Comparison of ENCODE assay signal across 8 mouse cellular contexts in the genomic region with DNA sequence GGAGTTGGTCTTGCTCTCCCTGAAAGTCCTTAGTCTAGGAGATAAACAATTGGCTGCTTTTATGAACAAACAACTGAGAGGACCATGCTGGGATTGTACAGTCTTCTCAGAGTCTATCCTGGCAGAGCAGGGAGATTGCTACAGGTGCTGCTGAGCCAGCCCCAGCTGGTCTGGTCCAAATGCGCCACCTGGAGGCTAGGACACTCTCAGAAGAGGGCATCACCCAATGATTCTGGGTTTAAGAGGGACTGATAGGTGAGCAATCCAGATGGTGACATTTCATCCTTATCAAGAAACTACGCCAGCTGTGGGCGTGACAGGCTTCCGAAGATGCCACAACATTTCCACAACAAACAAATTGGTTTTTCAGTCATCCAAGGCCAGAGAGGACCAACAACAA. TPM values are rescaled to one million over a fixed set of nuclear protein-coding genes. Genes with fewer than 3 reads are reported as not detected.
A peak's percentile ranks its signal among the peaks of the same experiment; 100 is the strongest.
DNase-seq lines count a peak whose midpoint lies in the region; TF ChIP-seq lines count a peak whose summit lies in the region.

No protein-coding gene starts in this region.

- peak; percentile 5 to 31 for DNase-seq in CD8-positive naive resting alpha-beta T cell, adult 2 months (ENCODE audit: low read depth in 2 of 2, low spot score in 2 of 2)
- peak; percentile 83 for DNase-seq in adrenal gland, postnatal 14 days
- peak; percentile 34 for DNase-seq in embryo, embryonic 11.5 days (ENCODE audit: low read depth, low spot score)
- DNase-seq in heart, embryonic 10.5 days (ENCODE audit: low spot score) = peak; percentile 86
- peak; percentile 37 for DNase-seq in layer of hippocampus, adult 11-12 months (ENCODE audit: low spot score)
- peak; percentile 45 for DNase-seq in lung, adult 2 months
- peak; percentile 44 for DNase-seq in retina, postnatal 1 day
- peak; percentile 43 to 50 for DNase-seq in thymus, postnatal 36 days

- H3K4me1 ChIP-seq in heart, embryonic 10.5 days = no peaks in the 10 kb centered on the region
- H3K4me1 ChIP-seq in lung, adult 2 months (ENCODE audit: control insufficient read depth, insufficient read depth, low read length) = no peaks in the 10 kb centered on the region

- no peak overlapping the region for H3K4me3 ChIP-seq in heart, embryonic 10.5 days
- H3K4me3 ChIP-seq in lung, adult 2 months (replicated peaks; ENCODE audit: extremely low read depth, low read depth, low read length) = no peak overlapping the region

- TF ChIP-seq POLR2A in lung, adult 2 months (IDR thresholded peaks at IDR 0.05; ENCODE audit: borderline replicate concordance, extremely low read depth, low read depth, low read length) = no peak

- TF ChIP-seq CTCF in lung, adult 2 months (IDR thresholded peaks at IDR 0.05; ENCODE audit: insufficient read depth, low read length) = peak; percentile 72

- no peaks in the 10 kb centered on the region for H3K27me3 ChIP-seq in heart, embryonic 10.5 days (ENCODE audit: insufficient read depth, poor library complexity, severe bottlenecking)

- WGBS in heart, embryonic 10.5 days = 33% methylated on average over 4 of the region's 4 CpGs
- WGBS in lung, adult 2 months = 33% methylated on average over 4 of the region's 4 CpGs

- no peaks in the 10 kb centered on the region for H3K36me3 ChIP-seq in heart, embryonic 10.5 days

- H3K27ac ChIP-seq in heart, embryonic 10.5 days = no peak overlapping the region

- no peaks in the 10 kb centered on the region for H3K9me3 ChIP-seq in heart, embryonic 10.5 days

RNA-seq across cellular contexts. Expression of a gene that starts 51.2 kb away (rescaled TPM):
- total RNA-seq in adrenal gland, postnatal 14 days (2021) = 69.8 and 71.7 TPM in 2 replicates
- 53.8 and 79.9 TPM in 2 replicates for polyA plus RNA-seq in heart, embryonic 10.5 days (2016; fragmentation: Nextera tagmentation; extraction: Ambion mirVana)
- polyA plus RNA-seq in lung, adult 2 months (2012; rRNA removed) = 6.5 and 8.9 TPM in 2 replicates

Comparison
In these comparisons a context has a peak if more than half of its experiments do, and no peak if none do; other contexts are left out.
1. DNase-seq: peak in every context shown above with its lines; median percentile 86 in heart, embryonic 10.5 days; 83 in adrenal gland, postnatal 14 days; 46 in thymus, postnatal 36 days; 45 in lung, adult 2 months; 44 in retina, postnatal 1 day; 37 in layer of hippocampus, adult 11-12 months; 34 in embryo, embryonic 11.5 days; 18 in CD8-positive naive resting alpha-beta T cell, adult 2 months.